Mouse (Mus musculus): ENCODE measurements at regions not wholly inside any gene's neighbourhood (a gene's known extent, or its start where the extent isn't known, plus 50 kb on each side); places are given as distances from the start of the nearest gene placed in this dataset.

DNA sequence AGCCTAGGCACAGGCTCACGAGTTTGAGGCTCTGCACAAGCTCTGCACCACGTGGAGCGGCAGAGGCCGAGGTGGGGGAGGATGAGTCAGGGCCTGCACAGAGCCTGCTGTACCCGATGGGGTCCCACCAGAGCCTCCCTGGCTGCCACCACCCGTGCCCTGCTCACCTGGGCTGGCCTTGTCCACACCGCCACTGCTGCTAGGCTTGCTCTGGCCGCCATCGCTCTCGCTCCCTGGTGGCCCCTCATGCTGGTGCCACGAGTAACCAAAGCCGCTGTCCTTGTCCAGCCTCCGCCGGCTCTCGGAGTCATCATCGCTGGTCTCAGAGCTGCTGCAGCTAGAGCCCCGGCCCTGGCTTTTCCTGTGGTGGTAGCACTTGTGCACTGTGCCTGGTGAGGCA, 386.8 kb downstream of the Gm8797 start:
- DNase-seq: no peak

DNA sequence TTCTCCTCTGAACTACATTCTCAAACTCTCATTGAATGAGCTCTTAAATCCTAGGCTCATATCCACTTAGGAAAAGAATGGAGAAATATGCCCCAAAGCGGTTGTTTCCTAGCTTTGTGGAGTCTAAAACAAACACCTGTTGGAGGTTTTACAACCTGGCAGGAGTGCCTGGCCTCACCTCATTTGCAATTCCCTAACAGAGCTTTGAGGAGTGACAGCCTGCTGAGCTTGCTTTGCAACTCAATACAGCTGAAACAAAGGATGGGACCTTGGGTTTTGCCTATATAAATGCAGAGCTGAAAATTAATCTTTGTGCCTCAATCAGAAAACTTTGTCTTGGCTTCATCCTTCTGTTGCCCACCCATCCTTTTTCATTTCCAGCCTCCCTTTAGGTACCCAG, 423.2 kb downstream of the Gm8797 start:
- no peak for DNase-seq

DNA sequence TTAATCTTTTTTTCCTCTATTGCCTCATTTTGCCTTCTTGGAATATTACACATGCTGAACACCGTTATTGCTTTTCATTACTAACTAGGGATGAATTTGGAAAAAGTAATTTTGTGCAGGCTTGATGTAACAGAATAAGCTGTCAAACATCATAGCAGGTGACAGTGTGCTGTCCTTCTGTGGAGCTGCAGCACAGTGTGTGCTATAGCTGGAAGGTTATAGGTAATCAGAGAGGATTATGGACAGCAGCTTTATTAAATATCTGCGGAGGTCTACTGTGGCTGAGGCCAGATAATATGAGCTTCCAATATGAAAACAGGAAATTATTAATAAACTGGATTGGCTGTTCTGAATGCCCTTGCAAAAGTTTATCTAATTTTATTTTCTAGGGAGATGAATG, 431.9 kb downstream of the Gm8797 start:
- no peak for DNase-seq

DNA sequence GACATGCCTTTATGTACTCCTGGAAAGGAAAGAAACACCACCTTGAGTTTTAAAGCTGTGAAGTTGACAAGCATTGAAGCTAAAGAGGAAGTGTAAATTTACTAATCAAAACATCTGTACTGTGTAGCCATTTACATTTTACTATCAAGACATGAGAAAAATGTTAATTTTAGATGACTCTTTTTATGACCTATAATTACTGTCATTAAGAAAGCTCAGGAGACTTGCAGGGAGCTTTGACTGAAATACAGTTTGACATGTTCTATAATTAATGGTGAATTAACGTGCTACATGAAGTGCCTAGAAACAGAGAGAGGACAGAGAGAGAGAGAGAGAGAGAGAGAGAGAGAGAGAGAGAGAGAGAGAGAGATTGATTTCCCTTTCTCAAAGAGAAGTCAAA, 432.8 kb downstream of the Gm8797 start:
- DNase-seq: no peak

DNA sequence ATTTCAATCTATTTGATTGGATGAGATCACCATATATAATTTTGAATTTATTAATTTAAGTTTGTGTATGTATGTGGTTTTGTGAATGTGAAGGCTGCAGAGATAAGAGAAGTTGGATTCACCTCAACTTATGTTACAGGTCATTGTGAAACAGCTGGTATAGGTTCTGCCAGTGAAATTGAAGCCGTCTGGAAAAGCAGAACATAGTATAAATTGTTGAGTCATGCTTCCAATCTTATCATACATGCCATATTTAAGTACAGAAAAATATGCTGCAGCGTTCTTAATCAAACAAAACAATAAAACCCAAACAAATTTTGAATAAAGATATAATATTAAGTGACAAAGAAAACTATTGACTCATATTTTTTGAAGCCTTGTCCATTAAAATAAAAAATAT, 415.6 kb downstream of the 1700008P02Rik start:
- no peak for DNase-seq

DNA sequence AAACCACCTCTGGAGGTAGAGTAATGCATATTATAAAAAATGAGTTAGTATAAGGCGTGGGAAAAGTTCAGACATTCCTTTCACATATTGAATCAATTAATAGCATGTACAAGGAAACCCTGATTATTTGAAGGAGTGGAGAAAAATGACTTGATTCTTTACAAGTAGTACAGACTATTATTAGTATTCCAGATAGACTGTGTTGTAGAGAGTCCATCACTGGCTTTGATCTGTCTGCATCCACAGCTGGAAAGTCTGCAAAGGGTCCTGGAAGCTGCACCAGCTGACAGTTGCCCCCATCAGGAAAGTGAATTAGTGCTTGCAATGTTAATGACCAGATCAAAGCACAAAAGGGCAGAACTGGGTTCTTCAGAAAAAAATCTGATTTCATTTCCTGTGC, 391.6 kb downstream of the 1700008P02Rik start:
- no peak for DNase-seq
